Comparison of ENCODE assay signal across 7 mouse cellular contexts in the genomic region with DNA sequence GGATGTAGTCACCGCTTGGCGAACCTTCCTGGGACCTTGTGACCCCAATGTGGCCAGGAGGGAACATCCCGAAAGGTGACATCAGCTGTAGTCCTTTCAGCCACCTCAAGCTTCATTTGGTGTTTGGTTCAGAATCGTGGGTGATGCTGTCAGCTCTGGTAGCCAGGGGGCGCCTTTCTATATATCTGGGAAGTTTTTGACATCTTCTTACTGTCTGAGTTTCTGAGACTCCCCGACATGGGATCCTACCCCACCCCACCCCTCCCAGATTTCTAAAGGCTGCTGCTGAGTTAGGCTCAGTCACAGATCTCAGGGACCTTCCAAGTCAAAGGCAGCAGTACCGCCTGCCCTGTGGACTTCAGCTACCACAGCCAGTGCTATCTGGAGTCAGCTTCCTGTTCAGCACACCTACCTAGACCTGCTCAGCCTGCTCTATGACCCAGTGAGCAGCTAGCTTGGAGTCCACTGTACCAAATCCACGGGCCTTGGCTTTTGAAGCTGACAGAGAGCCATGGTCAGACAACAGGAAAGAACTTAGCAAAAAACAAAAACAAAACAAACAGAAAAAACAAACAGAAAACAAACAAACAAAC. TPM values are rescaled to one million over a fixed set of nuclear protein-coding genes. Genes with fewer than 3 reads are reported as not detected.
DNase-seq lines count a peak whose midpoint lies in the region; ATAC-seq and TF ChIP-seq lines count a peak whose summit lies in the region.

No protein-coding gene starts in this region.

- TF ChIP-seq POLR2A in bone marrow, adult 2 months (IDR thresholded peaks at IDR 0.05; ENCODE audit: borderline replicate concordance, control insufficient read depth, low read depth, low read length) = no peak

- 70% methylated on average over 8 of the region's 8 CpGs for WGBS in midbrain, postnatal 0 days
- WGBS in midbrain, embryonic 11.5 days = 65% methylated on average over 8 of the region's 8 CpGs
- WGBS in bone marrow, adult 2 months = 49% methylated on average over 8 of the region's 8 CpGs
- 75% methylated on average over 8 of the region's 8 CpGs for WGBS in hindbrain, embryonic 14.5 days

- no peak overlapping the region for H3K9ac ChIP-seq in midbrain, postnatal 0 days (replicated peaks; ENCODE audit: low read length, poor library complexity, severe bottlenecking)
- no peak overlapping the region for H3K9ac ChIP-seq in midbrain, embryonic 11.5 days (ENCODE audit: low read length)
- no peak overlapping the region for H3K9ac ChIP-seq in hindbrain, embryonic 14.5 days

- TF ChIP-seq CTCF in midbrain, postnatal 0 days (IDR thresholded peaks at IDR 0.05) = peak; percentile 22; the same call in 1 of the 2 replicates
- peak; percentile 25; the same call in 1 of the 2 replicates for TF ChIP-seq CTCF in bone marrow, adult 2 months (IDR thresholded peaks at IDR 0.05; ENCODE audit: control insufficient read depth, insufficient read depth, low read length)

- H3K9me3 ChIP-seq in midbrain, postnatal 0 days (ENCODE audit: low read length) = no peaks in the 10 kb centered on the region
- no peaks in the 10 kb centered on the region for H3K9me3 ChIP-seq in midbrain, embryonic 11.5 days (ENCODE audit: control insufficient read depth, low read length)
- H3K9me3 ChIP-seq in hindbrain, embryonic 14.5 days (ENCODE audit: control insufficient read depth, low read length) = no peaks in the 10 kb centered on the region

- ATAC-seq in midbrain, postnatal 0 days (ENCODE audit: low FRiP score) = no peak
- no peak for ATAC-seq in midbrain, embryonic 11.5 days (ENCODE audit: low FRiP score)
- no peak for ATAC-seq in hindbrain, embryonic 14.5 days (ENCODE audit: low FRiP score)

- no peak overlapping the region for H3K4me2 ChIP-seq in midbrain, postnatal 0 days (ENCODE audit: low read depth, low read length, poor library complexity, severe bottlenecking)
- H3K4me2 ChIP-seq in midbrain, embryonic 11.5 days = no peak overlapping the region
- no peak overlapping the region for H3K4me2 ChIP-seq in hindbrain, embryonic 14.5 days (replicated peaks)

- peaks cover 2% of the 10 kb centered on the region; the same call in 1 of the 2 replicates for H3K36me3 ChIP-seq in midbrain, postnatal 0 days (ENCODE audit: insufficient read depth, low read length)
- no peaks in the 10 kb centered on the region; the same call in 1 of the 2 replicates for H3K36me3 ChIP-seq in midbrain, embryonic 11.5 days (ENCODE audit: control insufficient read depth, insufficient read depth, low read length)
- H3K36me3 ChIP-seq in hindbrain, embryonic 14.5 days (replicated peaks; ENCODE audit: control insufficient read depth, insufficient read depth) = no peaks in the 10 kb centered on the region

- no peak overlapping the region for H3K27ac ChIP-seq in midbrain, postnatal 0 days (ENCODE audit: low read depth, low read length)
- H3K27ac ChIP-seq in midbrain, embryonic 11.5 days (ENCODE audit: low read depth, low read length) = no peak overlapping the region
- no peak overlapping the region for H3K27ac ChIP-seq in bone marrow, adult 2 months (ENCODE audit: control insufficient read depth, insufficient read depth, low read depth, low read length, poor library complexity)
- H3K27ac ChIP-seq in hindbrain, embryonic 14.5 days = no peak overlapping the region

- H3K4me1 ChIP-seq in midbrain, postnatal 0 days (ENCODE audit: insufficient read depth, low read length) = 0 out of 2 replicates have a peak, but pooled peaks cover 2% of the 10 kb centered on the region
- no peaks in the 10 kb centered on the region for H3K4me1 ChIP-seq in midbrain, embryonic 11.5 days (ENCODE audit: control insufficient read depth, insufficient read depth, low read length)
- H3K4me1 ChIP-seq in bone marrow, adult 2 months (ENCODE audit: control insufficient read depth, insufficient read depth, low read length) = no peaks in the 10 kb centered on the region
- H3K4me1 ChIP-seq in hindbrain, embryonic 14.5 days (replicated peaks; ENCODE audit: control insufficient read depth, insufficient read depth, low read length) = no peaks in the 10 kb centered on the region

- no peaks in the 10 kb centered on the region for H3K27me3 ChIP-seq in midbrain, postnatal 0 days (ENCODE audit: insufficient read depth, low read length)
- H3K27me3 ChIP-seq in midbrain, embryonic 11.5 days (ENCODE audit: control insufficient read depth, insufficient read depth, low read length) = no peaks in the 10 kb centered on the region
- H3K27me3 ChIP-seq in hindbrain, embryonic 14.5 days (ENCODE audit: control insufficient read depth, insufficient read depth, low read length) = no peaks in the 10 kb centered on the region

- H3K4me3 ChIP-seq in midbrain, postnatal 0 days (ENCODE audit: low read depth, low read length) = no peak overlapping the region
- H3K4me3 ChIP-seq in midbrain, embryonic 11.5 days (ENCODE audit: low read depth, low read length) = no peak overlapping the region
- H3K4me3 ChIP-seq in bone marrow, adult 2 months (replicated peaks; ENCODE audit: control insufficient read depth, low read depth, low read length) = no peak overlapping the region
- no peak overlapping the region for H3K4me3 ChIP-seq in hindbrain, embryonic 14.5 days (replicated peaks; ENCODE audit: low read length)

- no peak for DNase-seq in midbrain, postnatal 0 days (ENCODE audit: low spot score)
- no peak for DNase-seq in midbrain, embryonic 11.5 days (ENCODE audit: low spot score, missing footprints)
- DNase-seq in liver = peak; percentile 33
- peak; percentile 8 for DNase-seq in thymus, postnatal 0 days (ENCODE audit: low spot score)
- DNase-seq in cerebellum, adult 9-10 months = no peak
- no peak for DNase-seq in hindbrain, embryonic 14.5 days (ENCODE audit: low spot score)

RNA-seq across cellular contexts. Expression of gene Nme9, which starts 18.5 kb away (rescaled TPM):
- total RNA-seq in midbrain, postnatal 0 days (2014; rRNA removed) = 0.42 and 1.2 TPM in 2 replicates
- polyA plus RNA-seq in midbrain, postnatal 0 days (2015; fragmentation: Nextera tagmentation; extraction: Ambion mirVana) = 0.72 and 0.90 TPM in 2 replicates
- polyA plus RNA-seq in midbrain, embryonic 11.5 days (2014; fragmentation: Nextera tagmentation; extraction: Ambion mirVana) = not detected in 2 replicates
- polyA plus RNA-seq in bone marrow, adult 2 months (2011; ENCODE audit: insufficient read depth, insufficient read length, low replicate concordance, missing spikeins) = not detected in 2 replicates
- polyA plus RNA-seq in thymus, postnatal 0 days (2015; fragmentation: Nextera tagmentation; extraction: Ambion mirVana) = 0.31 and 0.73 TPM in 2 replicates
- polyA plus RNA-seq in hindbrain, embryonic 14.5 days (2014; fragmentation: Nextera tagmentation; extraction: Ambion mirVana) = 0.61 and 1.5 TPM in 2 replicates

RNA-seq across cellular contexts. Expression of gene Mras, which starts 32.6 kb away (rescaled TPM):
- total RNA-seq in midbrain, postnatal 0 days (2014; rRNA removed) = 73.8 and 92.9 TPM in 2 replicates
- 70.0 and 72.6 TPM in 2 replicates for polyA plus RNA-seq in midbrain, postnatal 0 days (2015; fragmentation: Nextera tagmentation; extraction: Ambion mirVana)
- polyA plus RNA-seq in midbrain, embryonic 11.5 days (2014; fragmentation: Nextera tagmentation; extraction: Ambion mirVana) = 12.1 and 15.0 TPM in 2 replicates
- 2.2 and 6.6 TPM in 2 replicates for polyA plus RNA-seq in bone marrow, adult 2 months (2011; ENCODE audit: insufficient read depth, insufficient read length, low replicate concordance, missing spikeins)
- 11.9 and 14.7 TPM in 2 replicates for polyA plus RNA-seq in thymus, postnatal 0 days (2015; fragmentation: Nextera tagmentation; extraction: Ambion mirVana)
- polyA plus RNA-seq in hindbrain, embryonic 14.5 days (2014; fragmentation: Nextera tagmentation; extraction: Ambion mirVana) = 55.3 and 62.9 TPM in 2 replicates

Comparison
In these comparisons a context has a peak if more than half of its experiments do, and no peak if none do; other contexts are left out.
1. DNase-seq: peak in liver (single experiment) and thymus, postnatal 0 days (single experiment); none in midbrain, postnatal 0 days (single experiment), midbrain, embryonic 11.5 days (single experiment), cerebellum, adult 9-10 months (single experiment) and hindbrain, embryonic 14.5 days (single experiment).